Mouse (Mus musculus) heart, adult 8-10 months (tissue): ENCODE results near the gene Arl1. TPM values are rescaled to one million over a fixed set of nuclear protein-coding genes. Genes with fewer than 3 reads are reported as not detected.
"Not testable (repeated sequence)": the region's sequence is repeated elsewhere in the genome, so short reads cannot be mapped to it uniquely, and the experiment has no call there.

Experiments used
- DNase-seq: peaks from one replicate; pipeline ENCODE4 v3.0.0; 2022; ENCODE audit warnings: low spot score
- total RNA-seq, 4 experiments: library from RNA; stranded (reverse); gene quantifications; 2 replicates each; pipeline ENCODE4 v1.2.4; 2022

Gene Arl1
- 10 to 100 TPM; 81.8 to 94.7 (median 91.7) TPM for total RNA-seq

DNA sequence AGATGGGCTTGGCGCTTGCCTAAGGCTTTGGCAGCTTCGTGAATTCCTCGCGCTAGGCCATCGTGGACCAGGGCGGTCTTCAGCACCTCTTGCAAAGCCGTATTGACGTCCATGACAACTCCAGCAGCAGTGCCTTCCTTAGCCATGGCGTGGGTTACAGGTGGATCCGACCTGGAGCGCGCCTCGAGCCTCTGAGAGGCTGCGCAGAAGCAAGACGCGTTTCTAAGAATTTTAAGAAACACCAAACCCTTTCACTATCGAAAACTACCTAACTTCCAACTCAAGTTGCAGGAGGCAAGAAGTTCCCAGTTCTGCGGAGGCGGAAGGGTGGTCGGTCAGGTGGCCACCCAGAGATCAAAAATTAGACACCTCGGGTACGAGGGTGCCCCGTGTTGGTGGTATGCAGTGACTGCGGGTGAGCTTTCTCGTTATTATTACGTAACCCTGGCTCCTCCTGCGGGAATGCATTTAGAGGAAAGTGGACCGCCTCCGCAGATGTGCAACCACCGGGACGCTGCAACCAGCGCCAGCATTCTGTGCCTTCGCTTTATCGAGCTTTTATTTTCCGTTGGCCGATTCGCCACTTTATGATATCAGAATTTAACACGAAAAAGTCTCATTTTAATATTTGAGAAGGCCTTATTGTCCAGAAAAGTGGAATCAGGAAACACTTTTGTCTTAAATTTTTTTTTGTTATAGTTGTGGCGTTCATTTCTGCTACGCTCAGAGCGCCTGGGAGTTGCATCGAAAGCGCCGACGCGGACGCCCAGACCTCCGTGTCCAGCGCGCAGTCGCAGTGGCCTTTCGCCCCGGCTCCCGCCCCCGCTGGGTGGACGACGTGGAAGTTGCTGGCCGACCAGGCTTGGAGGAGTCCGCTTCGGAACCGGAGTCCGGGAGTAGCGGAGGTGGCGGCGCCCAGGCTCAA is at the start of gene Arl1:
Arl1 (plus strand) TSS at position 288 of the 925 bp plus-strand sequence.
- peak; percentile 92 for DNase-seq

DNA sequence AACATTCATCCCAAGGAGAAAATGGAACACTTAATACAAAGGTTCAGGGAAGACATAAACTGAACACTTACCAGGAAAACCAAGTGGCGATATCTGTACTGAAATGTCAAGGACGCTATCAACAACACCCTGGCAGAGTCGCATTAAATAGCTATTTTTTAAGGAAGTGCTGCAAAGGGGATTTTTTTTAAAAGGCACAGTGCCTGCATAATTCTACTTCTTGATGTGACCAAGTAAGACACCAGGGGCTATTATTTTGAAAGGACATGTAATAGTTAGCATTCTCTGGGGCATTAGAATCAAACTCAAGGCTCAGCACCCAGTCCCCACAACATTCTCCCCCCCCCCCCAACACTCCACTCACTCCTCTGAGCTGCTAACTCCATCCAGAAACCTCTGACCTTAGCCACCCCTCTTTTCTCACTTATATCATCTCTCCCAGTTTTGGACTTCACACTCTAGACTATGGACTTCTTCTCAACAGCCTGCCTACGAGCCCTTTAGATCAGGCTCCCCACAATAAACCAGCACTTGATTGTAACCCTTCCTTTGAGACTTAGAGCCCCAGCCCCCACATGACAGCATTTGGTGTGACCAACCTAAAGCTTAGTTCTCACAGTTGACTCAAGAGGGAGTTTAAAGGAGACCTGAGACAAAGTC is 47.6 kb upstream of the Arl1 start:
- peak; percentile 16 for DNase-seq

DNA sequence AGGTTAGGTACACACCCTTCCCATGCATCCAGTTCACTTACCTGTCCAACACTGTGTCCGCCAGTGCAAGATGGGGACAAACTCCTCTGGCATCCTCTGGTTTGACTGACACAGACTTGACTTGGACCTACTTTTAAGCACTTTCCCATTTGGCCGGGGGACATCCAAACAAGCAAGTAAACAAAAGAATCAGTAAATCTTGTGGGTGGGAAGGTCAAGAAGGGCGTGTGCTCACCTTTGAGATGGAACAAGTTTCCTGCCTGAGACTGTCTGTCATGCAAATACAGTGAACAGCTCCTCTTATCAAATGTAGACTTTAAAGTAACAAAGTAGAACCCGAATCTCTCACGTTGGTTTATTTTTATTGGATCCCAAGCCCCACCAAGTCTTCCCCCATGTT is 45.7 kb upstream of the Arl1 start, which contains the start of gene Spic:
Spic (minus strand) TSS at position 91 of the 400 bp plus-strand sequence.
- DNase-seq = no peak

DNA sequence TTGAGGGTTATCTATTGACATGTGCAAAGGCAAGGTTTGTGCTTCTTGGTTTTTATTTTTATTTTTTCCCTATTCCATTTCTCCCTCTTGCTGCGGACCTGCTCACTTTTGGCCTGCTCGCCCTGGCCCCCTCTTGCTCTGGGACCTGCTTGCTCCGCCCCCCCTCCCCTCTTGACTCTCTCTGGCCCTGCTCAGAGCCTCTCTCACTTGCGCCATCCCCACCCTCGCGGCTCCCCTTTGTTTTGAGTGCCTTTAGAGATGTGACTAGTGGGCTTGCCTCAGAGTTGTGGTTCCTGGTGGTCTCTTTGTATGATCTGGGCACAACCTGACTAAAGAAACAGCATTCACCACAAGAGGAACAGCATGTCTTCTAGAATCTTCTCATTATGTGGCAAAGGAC is 29.7 kb upstream of the Arl1 start:
- DNase-seq = no peak

DNA sequence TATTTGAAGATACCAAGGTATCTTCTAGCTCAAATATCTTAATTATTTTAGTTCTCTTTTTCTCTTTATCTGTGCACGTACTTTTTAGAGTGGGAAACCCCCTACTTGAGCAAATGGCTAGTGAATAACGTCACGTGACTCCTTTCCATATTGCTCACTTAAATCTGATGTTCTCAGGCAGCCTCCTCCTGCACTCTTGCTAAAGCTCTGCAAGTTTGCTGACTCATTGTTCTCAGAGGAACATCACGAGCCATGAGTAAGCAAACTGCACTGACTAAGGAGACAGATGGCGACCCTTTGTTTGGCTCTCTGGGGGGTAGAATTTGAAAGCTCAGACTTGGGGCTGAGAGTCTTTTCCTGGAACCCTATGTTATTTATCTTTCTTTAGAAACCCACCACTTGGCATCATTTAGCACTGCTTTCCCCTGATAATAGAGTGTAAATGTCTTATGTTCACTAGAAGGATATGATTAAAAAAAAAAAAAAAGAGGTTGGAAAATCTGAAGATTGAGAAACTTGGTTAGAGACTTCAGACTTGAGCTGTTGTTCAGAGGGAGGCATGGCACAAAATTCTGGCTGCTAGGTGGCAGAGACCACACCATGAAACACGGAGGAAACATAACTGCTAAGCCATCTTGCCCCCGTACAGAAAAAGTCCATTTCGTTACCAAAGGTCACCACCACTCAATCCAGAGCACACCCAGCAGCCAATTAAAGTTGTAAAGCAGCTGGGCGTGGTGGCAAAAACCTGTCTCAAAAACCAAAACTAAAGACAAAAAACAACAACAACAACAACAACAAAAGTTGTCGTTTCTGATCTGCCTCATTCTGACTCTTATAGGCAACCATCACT is 21.8 kb upstream of the Arl1 start:
- no peak for DNase-seq

DNA sequence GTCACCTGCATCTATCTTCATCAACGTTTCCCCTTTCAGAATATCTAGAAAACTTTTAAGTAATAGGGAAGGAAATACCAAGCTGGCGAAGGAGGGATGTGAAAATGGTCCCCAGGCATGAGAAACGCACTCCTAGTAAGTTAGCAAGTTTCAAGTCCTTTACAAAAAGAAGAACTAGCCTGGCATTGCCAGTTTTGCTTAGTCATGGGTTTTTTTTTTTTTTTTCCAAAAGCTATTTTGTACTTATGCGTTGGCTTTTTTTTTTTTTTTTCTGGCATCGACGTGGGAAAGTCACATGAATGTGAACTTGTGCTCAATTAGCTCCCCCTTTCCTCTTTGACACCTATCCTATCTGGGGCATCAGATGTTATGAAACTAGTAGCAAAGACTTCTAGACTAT is 18.3 kb upstream of the Arl1 start:
- peak; percentile 25 for DNase-seq

DNA sequence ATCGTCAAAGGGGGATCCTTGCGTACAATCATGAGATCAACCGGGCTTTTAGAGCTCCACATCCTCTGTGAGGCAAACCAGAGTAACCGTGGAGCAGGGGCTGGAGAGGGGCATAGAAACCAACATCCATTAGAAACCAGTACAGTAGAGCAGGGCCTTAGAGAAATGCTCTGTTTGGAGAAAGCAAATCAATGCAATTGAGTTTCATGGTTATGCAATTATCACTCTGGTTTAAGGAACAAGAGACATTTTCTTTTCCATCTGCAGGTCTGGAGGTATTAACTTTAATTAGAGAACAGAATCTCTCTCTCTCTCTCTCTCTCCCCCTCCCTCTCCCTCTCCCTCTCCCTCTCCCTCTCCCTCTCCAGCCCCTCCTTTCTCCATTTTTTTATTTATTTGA is 15.9 kb upstream of the Arl1 start:
- no peak for DNase-seq

DNA sequence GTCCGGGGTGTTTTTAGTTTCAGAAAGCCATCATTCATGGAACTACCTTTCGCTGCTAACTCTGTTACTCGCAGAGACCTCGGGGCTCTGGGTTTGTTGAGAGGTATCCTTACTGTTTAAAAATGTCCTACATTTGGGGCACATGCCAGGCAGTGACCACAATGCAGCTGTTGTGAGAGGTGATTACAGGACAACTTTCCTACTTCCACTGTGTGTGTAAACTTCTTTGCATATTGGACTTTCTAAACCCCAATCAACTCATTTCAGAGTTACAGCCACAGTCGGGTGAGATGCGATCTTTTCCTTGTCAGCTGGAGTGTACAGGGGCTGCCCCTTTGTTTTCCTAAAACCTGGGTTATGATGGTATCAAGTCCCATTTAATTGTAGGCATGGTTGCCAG is 15.0 kb upstream of the Arl1 start:
- DNase-seq = no peak

DNA sequence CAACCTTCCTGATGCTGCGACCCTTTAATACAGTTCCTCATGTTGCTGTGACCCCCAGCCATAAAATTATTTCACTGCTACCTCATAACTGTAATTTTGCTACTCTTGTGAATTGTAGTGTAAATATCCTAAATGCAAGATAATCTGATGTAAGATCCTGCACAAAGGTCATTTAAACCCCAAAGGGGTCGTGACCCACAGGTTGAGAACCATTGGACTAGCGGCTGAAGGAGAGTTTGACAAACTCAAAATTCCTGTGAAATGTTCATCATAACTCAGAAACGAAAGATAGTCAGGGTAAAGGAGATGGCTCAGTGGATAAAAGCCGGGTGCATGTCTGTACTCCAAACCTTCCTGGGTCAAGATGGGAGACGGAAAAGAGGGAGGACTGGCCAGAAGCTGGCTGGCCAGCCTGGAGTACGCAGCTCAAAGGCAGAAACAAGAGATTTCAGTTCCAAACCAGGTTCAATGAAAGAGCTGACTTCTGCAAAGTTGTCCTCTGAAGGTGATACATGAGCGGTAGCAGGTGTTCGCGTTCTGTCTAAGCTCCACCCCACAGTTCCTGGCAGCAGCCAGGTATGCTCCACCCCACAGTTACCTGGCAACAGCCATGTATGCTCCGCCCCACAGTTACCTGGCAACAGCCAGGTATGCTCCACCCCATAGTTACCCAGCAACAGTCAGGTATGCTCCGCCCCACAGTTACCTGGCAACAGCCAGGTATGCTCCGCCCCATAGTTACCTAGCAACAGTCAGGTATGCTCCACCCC is 13.5 kb upstream of the Arl1 start:
- DNase-seq = no peak

DNA sequence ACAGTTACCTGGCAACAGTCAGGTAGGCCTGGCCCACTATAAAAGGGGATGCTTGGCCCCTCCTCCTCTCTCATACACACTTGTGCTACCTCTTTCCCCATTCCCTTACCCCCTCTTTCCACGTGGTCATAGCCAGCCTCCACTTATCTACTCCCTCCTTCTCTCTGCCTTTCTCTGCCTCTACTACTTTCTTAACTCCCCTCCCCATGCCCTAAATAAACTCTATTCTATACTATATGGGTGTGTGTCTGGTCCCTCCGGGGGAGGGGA is 13.0 kb upstream of the Arl1 start:
- DNase-seq = no peak

DNA sequence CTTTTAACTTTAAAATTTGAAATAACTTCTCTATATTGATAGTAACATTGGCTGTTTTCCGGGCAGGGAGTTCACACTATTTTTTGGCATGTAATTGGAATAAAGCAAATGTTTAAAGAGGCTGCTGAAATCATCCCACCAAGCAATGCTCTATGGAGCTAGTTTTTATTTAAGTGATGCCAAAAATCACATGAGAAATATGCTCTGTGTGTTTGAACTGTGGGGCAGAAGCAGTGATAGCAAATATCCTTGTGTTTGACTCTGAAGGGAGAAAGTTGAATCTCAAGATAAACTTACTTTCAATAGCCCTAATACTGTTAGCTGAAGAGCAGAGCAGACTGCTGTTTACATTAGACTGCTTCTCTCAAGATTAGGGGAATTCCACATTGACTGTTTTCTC is 11.0 kb upstream of the Arl1 start:
- no peak for DNase-seq

DNA sequence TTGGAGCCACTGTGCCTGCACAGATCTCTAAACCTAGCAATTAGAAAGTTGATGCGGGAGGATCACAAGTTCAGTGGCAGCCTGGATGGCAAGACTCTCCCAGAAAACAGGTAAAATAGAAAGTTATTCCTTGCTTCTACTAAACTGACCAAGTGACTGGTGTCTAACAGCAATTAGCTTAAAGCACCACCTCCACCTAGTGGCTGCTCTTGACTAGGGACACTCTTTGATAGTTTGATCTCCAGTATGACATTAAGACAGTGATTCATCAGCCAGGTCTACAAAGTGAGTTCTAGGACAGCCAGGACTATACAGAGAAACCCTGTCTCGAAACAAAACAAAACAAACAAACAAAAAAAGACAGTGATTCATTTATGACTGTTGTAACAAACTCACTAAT is 5.3 kb upstream of the Arl1 start:
- DNase-seq = no peak

DNA sequence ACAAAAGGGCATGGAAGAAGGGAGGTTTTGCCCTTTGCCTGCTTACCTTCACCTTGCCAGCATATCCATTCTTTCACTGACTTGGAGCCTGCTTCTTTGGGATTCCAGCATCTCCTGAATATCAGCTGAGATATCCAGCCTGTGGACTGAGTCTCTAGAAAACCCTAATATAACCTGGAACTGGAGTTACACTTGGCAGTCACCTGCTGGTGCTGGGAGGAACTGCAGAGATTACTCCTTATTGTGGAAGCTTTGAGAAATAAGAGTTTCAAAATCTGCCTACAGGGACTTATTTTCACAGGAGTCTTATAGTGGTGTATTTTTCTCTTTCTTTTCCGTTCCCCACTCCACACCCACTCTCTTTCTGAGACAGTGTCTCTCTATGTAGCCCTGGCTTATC is 3.5 kb upstream of the Arl1 start:
- peak; percentile 13 for DNase-seq

DNA sequence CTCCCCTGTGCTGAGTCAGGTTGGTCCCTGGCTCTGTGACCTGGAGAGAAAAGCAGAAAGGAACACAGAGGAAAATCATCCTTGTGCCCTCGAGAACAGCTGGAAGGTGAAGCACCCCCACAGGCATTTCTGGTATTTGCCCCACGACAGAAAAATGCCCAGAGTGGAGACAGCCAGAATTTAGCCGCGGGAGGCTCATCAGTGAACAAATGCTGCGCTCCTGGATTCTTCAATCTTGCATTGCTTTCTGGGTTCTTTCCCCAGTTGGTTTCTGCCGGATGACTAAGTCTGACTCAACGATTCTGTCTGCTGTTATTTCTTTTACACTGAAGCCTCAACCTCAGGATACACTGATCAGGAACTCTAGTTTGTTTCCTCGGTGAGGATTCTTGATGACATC is 2.5 kb upstream of the Arl1 start:
- no peak for DNase-seq

DNA sequence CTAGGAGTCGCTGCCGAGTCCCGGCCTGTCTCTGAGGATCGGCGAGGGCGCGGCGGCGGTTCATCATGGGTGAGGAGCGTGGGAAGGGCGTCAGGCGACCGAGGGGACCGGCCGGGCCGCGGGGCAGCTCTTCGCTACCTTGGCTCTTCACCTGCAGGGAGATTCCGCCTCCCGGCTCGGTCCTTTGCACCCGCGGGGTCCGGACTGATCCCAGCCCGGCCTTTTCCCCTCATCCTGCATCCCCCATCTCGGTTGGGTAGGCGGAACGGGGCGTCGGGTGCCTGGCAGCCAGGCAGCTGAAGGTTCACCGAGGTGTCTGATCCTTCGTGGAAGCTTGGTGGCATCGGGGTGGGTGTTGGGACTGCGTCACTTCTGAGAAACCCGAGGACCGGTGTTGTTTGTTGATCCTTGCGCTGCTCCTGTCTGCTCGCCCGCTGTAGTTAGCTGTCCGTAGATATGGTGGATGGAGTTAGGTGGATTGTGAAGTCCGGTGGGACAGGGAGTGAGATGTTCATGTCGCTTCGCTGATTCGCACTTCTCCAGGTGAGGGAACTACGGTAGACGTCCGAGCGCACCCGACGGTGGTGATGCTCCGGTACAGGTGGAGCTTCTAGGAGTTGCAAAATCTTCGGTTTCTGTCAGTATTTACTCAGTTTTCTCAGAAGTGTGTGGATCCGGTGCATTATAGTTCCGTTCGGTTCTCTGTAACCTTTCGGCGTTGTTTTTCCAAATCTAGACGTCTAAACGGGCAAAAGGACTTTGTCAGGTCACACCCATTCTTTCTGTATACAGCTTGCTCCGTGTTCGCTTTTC is 1.0 kb downstream of the Arl1 start:
- no peak for DNase-seq

DNA sequence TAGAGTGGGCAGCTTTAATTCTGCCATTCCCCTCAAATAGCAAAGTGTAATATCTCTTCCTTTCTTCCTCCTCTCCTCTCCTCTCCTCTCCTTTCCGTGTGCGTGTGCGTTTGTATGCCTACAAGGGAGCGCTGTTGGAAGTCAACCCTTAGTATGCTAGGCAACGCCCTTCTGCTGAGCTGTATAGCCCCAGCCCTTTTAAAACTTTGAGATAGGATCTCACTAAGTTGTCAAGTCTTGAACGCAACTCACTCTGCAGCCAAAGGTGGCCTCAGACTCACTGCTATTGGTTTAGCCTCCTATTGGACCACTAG is 1.6 kb downstream of the Arl1 start:
- DNase-seq = no peak

DNA sequence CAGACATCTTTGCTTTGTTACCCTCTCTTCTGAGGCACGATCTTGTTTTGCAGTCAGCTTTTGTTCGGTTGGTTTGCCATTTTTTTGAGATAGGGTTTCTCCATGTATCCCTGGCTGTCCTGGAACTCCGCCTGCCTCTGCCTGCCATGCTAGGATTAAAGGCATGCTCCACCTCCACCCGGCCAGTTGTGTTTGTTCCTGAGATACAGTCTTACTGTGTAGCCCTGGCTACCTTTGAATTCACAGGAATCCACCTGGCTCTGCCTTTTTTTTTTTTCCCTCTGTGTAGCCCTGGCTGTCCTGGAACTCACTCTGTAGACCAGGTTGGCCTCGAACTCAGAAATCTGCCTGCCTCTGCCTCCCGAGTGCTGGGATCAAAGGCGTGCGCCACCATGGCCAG is 8.4 kb downstream of the Arl1 start:
- DNase-seq = not testable (repeated sequence)

DNA sequence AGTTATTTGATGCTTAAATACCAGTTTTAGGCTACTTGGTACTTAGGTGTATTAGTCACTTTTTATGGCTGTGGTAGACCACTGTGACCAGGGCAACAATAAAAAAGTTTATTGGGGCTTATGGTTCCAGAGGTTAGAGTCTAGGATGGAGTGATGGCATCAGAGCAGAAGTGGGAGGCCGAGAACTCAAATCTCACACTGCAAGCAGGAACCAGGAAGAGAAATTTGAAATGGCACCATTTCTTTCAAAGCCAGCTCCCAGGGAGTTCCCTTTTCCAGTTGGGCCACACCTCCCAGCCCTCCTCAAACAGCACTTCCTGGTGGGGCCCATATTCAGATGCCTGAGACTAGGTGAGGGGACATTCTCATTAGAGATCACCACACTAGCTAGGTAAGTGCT is 9.2 kb downstream of the Arl1 start:
- DNase-seq = no peak

DNA sequence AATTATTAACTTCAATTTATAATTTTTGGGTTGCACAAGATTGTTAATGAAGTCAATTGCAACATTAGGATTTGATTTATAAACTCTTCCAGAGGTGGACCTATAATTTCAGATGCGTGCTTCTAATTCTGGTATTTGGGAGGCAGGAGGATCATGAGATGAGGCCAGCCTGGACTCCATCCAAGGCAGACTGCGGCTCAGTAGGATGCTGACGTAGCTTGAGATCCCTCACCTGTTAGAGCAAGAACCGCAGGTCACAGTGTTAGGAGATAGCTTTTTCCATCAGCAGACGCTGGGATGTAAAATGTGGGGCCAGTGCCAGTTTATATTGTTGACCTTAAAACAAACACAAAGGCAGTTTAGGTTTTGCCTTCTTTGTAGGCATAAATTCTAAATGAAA is 10.1 kb downstream of the Arl1 start:
- no peak for DNase-seq

DNA sequence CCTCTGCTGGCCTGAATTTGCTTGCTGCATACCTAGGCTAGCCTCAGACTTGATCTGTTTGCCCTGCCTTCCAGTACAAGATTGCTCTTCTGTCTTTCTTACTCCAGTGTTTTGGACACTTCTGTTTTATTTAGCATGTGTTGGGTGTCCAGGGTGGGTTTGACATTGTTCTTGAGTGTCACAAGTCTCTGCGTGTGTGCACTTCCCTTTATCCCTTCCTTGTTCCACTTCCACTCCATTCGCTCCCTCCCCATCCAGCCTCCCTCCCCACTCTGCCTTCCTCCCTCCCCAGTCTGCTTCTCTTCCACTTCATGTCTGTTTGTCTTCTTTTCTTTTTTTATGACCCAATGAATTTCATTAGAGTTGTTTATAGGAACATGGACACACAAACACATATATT is 10.8 kb downstream of the Arl1 start:
- DNase-seq = no peak
